Mouse (Mus musculus): ENCODE data around the gene Fbxo11. TPM values are rescaled to one million over a fixed set of nuclear protein-coding genes. Genes with fewer than 3 reads are reported as not detected.
"Not testable (repeated sequence)": the region's sequence is repeated elsewhere in the genome, so short reads cannot be mapped to it uniquely, and the experiment has no call there.

Fbxo11 gene
- polyA plus RNA-seq, 1 experiment from 2014 or later: 6.2 TPM

DNA sequence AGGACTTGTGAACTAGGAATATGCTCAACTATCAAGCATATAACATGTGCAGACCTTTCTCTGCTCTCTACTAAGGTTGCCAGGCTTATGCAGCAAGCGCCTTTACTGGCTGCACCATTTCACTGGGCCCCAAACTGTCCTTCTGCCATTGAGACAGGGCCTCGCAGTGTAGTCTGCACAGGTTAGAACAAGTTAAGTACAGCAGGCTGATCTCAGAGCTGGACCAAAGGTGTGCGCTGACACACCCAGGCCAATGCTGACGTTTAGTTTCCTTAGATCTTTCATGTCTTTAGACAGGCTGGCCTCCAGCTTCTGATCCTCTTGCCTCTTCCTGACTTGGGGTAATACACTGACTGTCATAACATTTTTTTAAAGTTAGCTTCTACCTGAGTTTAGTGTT is 67.3 kb downstream of the Fbxo11 start:
- 84% methylated on average over 4 of the region's 4 CpGs for WGBS (ENCODE audit: insufficient replicate concordance)
- Histone ChIP-seq H3K9ac (no peak overlapping the region), H3K27me3 (replicated peaks) (no peaks in the 10 kb centered on the region), H3K27ac (no peak overlapping the region), H3K9me3 (replicated peaks) (no peaks in the 10 kb centered on the region), H3K4me2 (no peak overlapping the region), H3K4me1 (no peaks in the 10 kb centered on the region), H3K36me3 (peaks cover 87% of the 10 kb centered on the region), H3K4me3 (no peak overlapping the region)
- no peak for ATAC-seq

DNA sequence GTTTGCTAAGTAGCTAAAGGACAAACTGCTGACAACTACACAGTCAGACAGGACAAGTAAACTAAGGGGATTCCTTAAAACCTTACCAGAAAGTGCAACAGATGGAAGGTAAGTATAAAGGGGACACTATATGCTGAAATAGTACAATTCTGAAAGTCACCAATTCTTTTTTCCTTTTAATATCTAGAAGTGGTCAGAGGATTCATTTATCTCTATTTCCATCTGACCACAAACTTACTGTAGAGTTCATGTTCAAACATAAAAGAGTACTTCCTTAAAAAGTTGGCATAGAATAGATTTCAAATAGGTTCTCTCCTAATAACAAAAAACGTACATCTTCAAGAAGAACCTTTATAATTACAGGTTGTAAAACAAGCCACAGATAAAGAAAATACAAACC is 71.8 kb downstream of the Fbxo11 start:
- no peak for ATAC-seq
- WGBS (ENCODE audit: insufficient replicate concordance): 75% methylated on average over 1 of the region's 1 CpGs
- no peak overlapping the region for H3K9ac ChIP-seq
- no peak overlapping the region for H3K4me2 ChIP-seq
- H3K4me3 ChIP-seq: no peak overlapping the region
- no peak overlapping the region for H3K27ac ChIP-seq
- no peaks in the 10 kb centered on the region for H3K4me1 ChIP-seq
- H3K36me3 ChIP-seq: peaks cover 95% of the 10 kb centered on the region
- H3K9me3 ChIP-seq (replicated peaks): no peaks in the 10 kb centered on the region
- H3K27me3 ChIP-seq (replicated peaks): no peaks in the 10 kb centered on the region

DNA sequence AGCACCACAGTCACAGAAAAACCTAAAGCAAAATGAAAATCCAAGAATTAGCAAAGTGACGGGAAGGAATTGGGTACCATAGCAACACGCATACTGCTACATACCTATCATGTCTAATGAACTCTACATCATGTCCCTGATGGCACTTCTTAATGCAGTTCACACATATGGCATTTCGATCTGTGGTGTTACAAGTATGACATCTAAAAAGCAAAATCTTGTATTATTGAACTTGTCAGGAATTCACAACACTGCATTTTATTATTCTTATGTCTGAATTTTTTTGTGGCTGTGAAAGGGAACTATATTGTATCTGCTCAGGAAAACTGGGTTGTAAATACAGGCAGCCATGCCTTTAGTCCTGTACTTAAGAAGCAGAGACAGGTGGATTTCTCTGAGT is 72.9 kb downstream of the Fbxo11 start:
- H3K27me3 ChIP-seq (replicated peaks): no peaks in the 10 kb centered on the region
- no peak overlapping the region for H3K4me3 ChIP-seq
- H3K4me1 ChIP-seq: no peaks in the 10 kb centered on the region; the same call in 1 of the 2 replicates
- H3K4me2 ChIP-seq: no peak overlapping the region
- no peaks in the 10 kb centered on the region for H3K9me3 ChIP-seq (replicated peaks)
- no peak for ATAC-seq
- H3K36me3 ChIP-seq: peaks cover 97% of the 10 kb centered on the region
- H3K27ac ChIP-seq: no peak overlapping the region
- no peak overlapping the region for H3K9ac ChIP-seq
- WGBS (ENCODE audit: insufficient replicate concordance): 79% methylated on average over 3 of the region's 3 CpGs

DNA sequence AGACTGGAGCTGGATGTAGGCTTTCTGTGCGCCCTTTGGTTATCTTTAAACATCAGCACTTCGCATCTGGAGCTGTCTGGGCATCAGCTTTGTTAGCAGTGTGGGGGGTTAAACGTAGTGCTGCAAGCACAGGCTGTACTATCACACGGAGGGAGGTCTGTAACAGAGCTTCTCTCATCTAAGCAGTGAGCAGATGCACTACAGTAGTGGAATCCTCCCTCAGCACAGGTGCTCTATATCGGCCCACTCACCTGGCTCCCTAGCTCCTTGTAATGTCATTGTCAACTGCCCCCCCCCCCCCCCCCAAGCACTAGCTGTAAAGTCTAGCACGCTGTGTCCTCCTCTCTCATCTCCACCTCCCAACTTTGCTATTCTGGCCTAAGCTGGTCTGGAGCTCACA is 77.6 kb downstream of the Fbxo11 start:
- no peaks in the 10 kb centered on the region for H3K9me3 ChIP-seq (replicated peaks)
- no peak for ATAC-seq
- no peak overlapping the region for H3K4me2 ChIP-seq
- H3K27me3 ChIP-seq (replicated peaks): no peaks in the 10 kb centered on the region
- H3K27ac ChIP-seq: no peak overlapping the region
- no peak overlapping the region for H3K4me3 ChIP-seq
- WGBS (ENCODE audit: insufficient replicate concordance): 66% methylated on average over 6 of the region's 6 CpGs
- no peak overlapping the region for H3K9ac ChIP-seq
- H3K36me3 ChIP-seq: peaks cover 100% of the 10 kb centered on the region
- no peaks in the 10 kb centered on the region; the same call in 1 of the 2 replicates for H3K4me1 ChIP-seq

DNA sequence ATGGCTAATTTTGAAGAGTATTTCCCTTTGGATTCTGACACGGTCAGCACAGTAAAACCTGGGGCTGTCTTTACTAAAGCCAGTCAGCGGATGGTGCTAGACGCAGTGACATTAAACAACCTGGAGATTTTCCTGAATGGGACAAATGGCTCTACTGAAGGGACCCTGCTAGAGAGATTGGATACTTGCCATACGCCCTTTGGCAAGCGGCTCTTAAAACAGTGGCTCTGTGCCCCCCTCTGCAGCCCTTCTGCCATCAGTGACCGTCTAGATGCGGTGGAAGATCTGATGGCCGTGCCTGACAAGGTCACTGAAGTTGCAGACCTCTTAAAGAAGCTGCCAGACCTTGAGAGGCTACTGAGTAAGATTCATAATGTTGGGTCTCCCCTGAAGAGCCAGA is 79.2 kb downstream of the Fbxo11 start:
- WGBS (ENCODE audit: insufficient replicate concordance): 90% methylated on average over 8 of the region's 8 CpGs
- Histone ChIP-seq H3K4me2 (no peak overlapping the region), H3K36me3 (peaks cover 100% of the 10 kb centered on the region), H3K9ac (no peak overlapping the region), H3K27ac (no peak overlapping the region), H3K27me3 (replicated peaks) (no peaks in the 10 kb centered on the region), H3K4me1 (no peaks in the 10 kb centered on the region; the same call in 1 of the 2 replicates), H3K9me3 (replicated peaks) (no peaks in the 10 kb centered on the region), H3K4me3 (no peak overlapping the region)
- no peak for ATAC-seq

DNA sequence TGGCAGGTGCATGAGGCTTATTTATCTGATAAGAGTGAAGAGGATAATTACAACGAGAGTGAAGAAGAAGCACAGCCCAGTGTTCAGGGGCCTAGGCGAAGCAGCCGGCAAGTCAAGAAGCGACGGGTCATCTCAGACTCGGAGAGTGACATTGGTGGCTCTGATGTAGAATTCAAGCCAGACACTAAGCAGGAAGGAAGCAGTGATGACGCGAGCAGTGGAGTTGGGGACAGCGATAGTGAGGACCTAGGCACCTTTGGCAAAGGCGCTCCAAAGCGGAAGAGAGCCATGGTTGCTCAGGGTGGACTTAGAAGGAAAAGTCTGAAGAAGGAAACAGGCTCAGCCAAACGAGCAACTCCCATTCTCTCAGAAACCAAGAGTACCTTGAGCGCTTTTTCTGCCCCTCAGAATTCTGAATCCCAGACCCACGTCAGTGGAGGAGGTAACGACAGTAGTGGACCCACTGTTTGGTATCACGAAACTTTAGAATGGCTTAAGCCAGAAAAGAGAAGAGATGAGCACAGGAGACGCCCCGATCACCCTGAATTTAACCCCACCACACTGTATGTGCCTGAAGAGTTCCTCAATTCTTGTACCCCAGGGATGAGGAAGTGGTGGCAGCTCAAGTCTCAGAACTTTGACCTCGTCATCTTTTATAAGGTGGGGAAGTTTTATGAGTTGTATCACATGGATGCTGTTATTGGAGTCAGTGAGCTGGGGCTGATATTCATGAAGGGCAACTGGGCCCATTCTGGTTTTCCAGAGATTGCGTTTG is 80.5 kb downstream of the Fbxo11 start:
- Histone ChIP-seq H3K27ac (no peak overlapping the region), H3K4me1 (no peaks in the 10 kb centered on the region; the same call in 1 of the 2 replicates), H3K27me3 (replicated peaks) (no peaks in the 10 kb centered on the region), H3K9ac (no peak overlapping the region), H3K9me3 (replicated peaks) (no peaks in the 10 kb centered on the region), H3K36me3 (peaks cover 100% of the 10 kb centered on the region), H3K4me3 (no peak overlapping the region), H3K4me2 (no peak overlapping the region)
- ATAC-seq: no peak
- WGBS (ENCODE audit: insufficient replicate concordance): 87% methylated on average over 20 of the region's 20 CpGs

DNA sequence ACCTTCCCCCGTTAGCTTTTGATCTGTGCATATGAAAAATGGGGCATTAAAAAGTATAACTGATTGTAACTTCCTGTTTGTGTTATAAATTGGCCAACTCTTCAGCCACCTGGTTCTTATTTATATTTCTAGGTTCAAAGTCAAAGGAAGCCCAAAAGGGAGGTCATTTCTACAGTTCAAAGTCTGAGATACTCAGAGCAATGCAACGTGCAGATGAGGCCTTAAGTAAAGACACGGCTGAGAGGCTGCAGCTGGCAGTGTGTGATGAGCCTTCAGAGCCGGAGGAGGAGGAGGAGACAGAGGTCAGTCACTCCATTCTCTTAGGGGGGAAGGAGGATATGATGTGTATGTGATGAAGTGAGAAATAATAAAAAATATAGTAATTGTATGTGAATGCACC is 81.8 kb downstream of the Fbxo11 start:
- H3K27me3 ChIP-seq (replicated peaks): no peaks in the 10 kb centered on the region
- H3K4me2 ChIP-seq: no peak overlapping the region
- no peak overlapping the region for H3K27ac ChIP-seq
- peaks cover 93% of the 10 kb centered on the region for H3K36me3 ChIP-seq
- no peak overlapping the region for H3K9ac ChIP-seq
- H3K4me3 ChIP-seq: no peak overlapping the region
- WGBS (ENCODE audit: insufficient replicate concordance): 78% methylated on average over 4 of the region's 4 CpGs
- no peak for ATAC-seq
- H3K9me3 ChIP-seq (replicated peaks): no peaks in the 10 kb centered on the region
- peaks cover 7% of the 10 kb centered on the region for H3K4me1 ChIP-seq

DNA sequence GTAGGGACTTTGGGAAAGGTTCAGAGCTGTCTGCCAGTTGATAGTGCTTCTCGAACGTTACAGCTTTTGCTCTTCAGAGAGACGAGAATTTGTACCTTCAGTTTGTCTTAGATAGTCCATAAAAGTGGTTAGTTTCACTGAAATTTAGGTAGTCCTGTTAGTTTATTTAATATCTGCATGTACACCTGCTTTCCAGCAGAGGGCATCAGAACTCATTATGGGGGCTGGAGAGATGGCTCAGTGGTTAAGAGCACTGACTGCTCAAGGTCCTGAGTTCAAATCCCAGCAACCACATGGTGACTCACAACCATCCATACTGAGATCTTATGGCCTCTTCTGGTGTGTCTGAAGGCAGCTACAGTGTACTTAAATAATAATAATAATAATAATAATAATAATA is 83.0 kb downstream of the Fbxo11 start:
- ATAC-seq: no peak
- H3K4me3 ChIP-seq: no peak overlapping the region
- H3K9ac ChIP-seq: no peak overlapping the region
- H3K36me3 ChIP-seq: peaks cover 93% of the 10 kb centered on the region
- no peak overlapping the region for H3K27ac ChIP-seq
- 90% methylated on average over 3 of the region's 3 CpGs for WGBS (ENCODE audit: insufficient replicate concordance)
- no peaks in the 10 kb centered on the region for H3K9me3 ChIP-seq (replicated peaks)
- H3K4me1 ChIP-seq: peaks cover 15% of the 10 kb centered on the region
- no peak overlapping the region for H3K4me2 ChIP-seq
- H3K27me3 ChIP-seq (replicated peaks): no peaks in the 10 kb centered on the region

DNA sequence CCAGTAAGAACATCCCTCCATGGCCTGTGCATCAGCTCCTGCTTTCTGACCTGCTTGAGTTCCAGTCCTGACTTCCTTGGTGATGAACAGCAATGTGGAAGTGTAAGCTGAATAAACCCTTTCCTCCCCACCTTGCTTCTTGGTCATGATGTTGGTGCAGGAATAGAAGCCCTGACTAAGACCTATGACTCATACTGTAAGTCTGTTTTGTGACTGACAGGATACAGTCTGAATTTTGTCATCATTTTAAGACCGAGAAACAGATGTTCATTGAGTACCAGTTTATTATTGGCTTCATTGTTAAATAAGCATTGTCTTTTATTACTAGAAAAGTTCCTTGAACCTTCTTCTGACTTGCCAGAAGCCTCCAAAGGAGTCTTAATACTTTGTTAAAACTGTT is 85.4 kb downstream of the Fbxo11 start:
- H3K9me3 ChIP-seq (replicated peaks); ATAC-seq; H3K27me3 ChIP-seq (replicated peaks); H3K9ac ChIP-seq; H3K4me2 ChIP-seq; H3K4me3 ChIP-seq; H3K27ac ChIP-seq: not testable (repeated sequence)
- H3K36me3 ChIP-seq: peaks cover 69% of the 10 kb centered on the region
- peaks cover 29% of the 10 kb centered on the region for H3K4me1 ChIP-seq
- WGBS (ENCODE audit: insufficient replicate concordance): 66% methylated on average over 1 of the region's 1 CpGs

DNA sequence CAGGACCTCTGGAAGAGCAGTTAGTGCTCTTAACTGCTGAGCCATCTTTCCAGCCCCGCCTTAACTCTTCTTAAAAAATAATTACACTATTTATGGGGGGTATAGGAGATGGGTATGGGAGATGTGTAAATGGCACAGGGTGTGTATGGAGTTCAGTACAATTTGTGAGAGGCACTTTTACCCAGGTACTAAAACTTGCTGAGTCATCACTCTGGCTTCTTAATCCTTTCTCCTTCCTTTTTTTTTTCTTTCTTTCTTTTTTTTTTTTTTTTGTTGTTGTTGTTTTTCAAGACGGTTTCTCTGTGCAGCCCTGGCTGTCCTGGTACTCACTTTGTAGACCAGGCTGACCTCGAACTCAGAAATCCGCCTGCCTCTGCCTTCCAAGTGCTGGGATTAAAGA is 88.2 kb downstream of the Fbxo11 start:
- Histone ChIP-seq H3K4me3 (peak overlapping the region; percentile 77), H3K4me1 (peaks cover 48% of the 10 kb centered on the region), H3K36me3 (peaks cover 41% of the 10 kb centered on the region), H3K4me2 (peak overlapping the region; percentile 90), H3K9ac (peak overlapping the region; percentile 88; the same call in 1 of the 2 replicates)
- H3K9me3 ChIP-seq (replicated peaks); H3K27ac ChIP-seq; H3K27me3 ChIP-seq (replicated peaks); ATAC-seq: not testable (repeated sequence)
- WGBS (ENCODE audit: insufficient replicate concordance): 74% methylated on average over 4 of the region's 4 CpGs

DNA sequence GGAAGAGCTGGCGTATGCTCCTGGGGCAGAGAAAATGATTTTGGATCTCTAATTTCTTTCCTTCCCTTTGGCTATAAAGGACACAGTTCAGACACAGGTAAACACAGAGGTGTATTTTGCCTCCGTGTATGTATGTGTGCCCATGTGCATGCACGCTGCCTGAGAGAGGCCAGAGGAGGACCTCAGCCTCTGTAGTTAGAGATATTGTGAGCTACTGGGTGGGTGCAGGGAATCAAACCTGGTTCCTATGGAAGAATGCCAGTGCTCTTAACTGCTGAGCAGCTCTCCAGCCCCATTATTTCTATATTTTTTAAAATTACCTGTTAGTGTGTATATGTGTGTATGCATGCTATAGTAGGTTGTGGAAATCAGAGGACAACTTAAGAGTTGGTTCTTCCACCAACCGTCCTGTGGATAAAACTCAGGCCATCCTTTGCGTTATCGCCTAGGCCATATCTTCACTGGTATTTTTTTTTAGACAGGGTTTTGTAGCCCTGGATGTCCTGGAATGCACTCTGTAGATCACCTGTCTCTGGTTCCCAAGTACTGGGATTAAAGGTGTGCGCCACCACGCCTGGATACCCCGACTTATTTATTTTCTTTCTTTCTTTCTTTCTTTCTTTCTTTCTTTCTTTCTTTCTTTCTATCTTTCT is 88.8 kb downstream of the Fbxo11 start:
- ATAC-seq: no peak
- 56% methylated on average over 9 of the region's 9 CpGs for WGBS (ENCODE audit: insufficient replicate concordance)
- H3K27ac ChIP-seq: peak overlapping the region; percentile 82
- H3K4me3 ChIP-seq: peak overlapping the region; percentile 77
- H3K9me3 ChIP-seq (replicated peaks): no peaks in the 10 kb centered on the region
- H3K36me3 ChIP-seq: peaks cover 35% of the 10 kb centered on the region
- peaks cover 54% of the 10 kb centered on the region for H3K4me1 ChIP-seq
- H3K27me3 ChIP-seq (replicated peaks): no peaks in the 10 kb centered on the region
- peak overlapping the region; percentile 90 for H3K4me2 ChIP-seq
- peak overlapping the region; percentile 88 for H3K9ac ChIP-seq

DNA sequence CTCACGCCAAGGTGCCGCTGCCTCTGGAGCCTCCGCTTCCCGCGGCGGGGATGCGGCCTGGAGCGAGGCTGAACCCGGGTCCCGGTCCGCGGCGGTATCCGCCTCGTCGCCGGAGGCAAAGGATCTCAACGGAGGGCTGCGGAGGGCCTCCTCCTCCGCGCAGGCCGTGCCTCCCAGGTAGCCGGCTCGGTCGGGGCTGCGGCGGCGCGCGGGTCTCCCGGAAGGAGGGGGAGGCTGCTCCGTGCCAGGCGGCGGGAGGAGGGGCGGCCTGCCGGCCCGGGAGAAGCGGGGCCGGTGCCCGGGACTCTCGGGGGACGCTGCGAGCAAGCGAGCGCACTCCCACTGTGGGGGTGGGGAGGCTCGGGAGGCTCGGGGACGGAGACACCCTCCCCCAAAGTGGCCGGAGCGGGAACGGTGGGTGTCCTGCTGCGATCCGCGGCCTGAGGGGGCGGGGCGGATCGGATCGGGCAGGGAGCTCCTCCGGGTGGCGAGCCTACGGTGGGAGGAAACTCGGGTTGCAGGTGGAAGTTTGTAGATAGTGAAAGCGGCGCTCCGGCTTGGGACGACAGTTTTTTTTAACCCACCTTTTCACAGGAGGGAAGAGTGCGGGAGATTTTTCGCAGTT is 89.8 kb downstream of the Fbxo11 start:
- Histone ChIP-seq H3K4me2 (peak overlapping the region; percentile 90), H3K36me3 (peaks cover 25% of the 10 kb centered on the region), H3K27me3 (replicated peaks) (no peaks in the 10 kb centered on the region), H3K9ac (peak overlapping the region; percentile 88), H3K4me1 (peaks cover 54% of the 10 kb centered on the region), H3K27ac (peak overlapping the region; percentile 82), H3K4me3 (peak overlapping the region; percentile 77), H3K9me3 (replicated peaks) (no peaks in the 10 kb centered on the region)
- WGBS (ENCODE audit: insufficient replicate concordance): under 1% methylated on average over 56 of the region's 68 CpGs
- ATAC-seq: peak; percentile 60
